Comparison of ENCODE assay signal across 16 mouse cellular contexts in genomic region chr10:35714266-35714665, GRCm38 (mm10).
"Had no signal": no experiment of that assay in that cellular context is flagged by ENCODE, and none has a peak within 500 bp of the region (broad histone marks: within the 10 kb centered on the region; RNA-seq: fewer than 3 reads in every experiment).

No protein-coding gene starts in this region.

- H3K36me3 ChIP-seq: kidney, embryonic 15.5 days; liver, embryonic 13.5 days; lung, embryonic 15.5 days had no signal

- H3K9me3 ChIP-seq: kidney, embryonic 15.5 days; liver, embryonic 13.5 days; lung, embryonic 15.5 days had no signal

- H3K4me3 ChIP-seq: kidney, embryonic 15.5 days; left cerebral cortex, adult 2 months; liver, embryonic 13.5 days; lung, embryonic 15.5 days had no signal

- H3K9ac ChIP-seq: kidney, embryonic 15.5 days; liver, embryonic 13.5 days; lung, embryonic 15.5 days had no signal

- H3K4me2 ChIP-seq: kidney, embryonic 15.5 days; liver, embryonic 13.5 days; lung, embryonic 15.5 days; midbrain, embryonic 11.5 days had no signal

- ATAC-seq: inflammation-experienced regulatory T-cells, adult 6 months; intestine, postnatal 0 days had no signal

- H3K27me3 ChIP-seq: kidney, embryonic 15.5 days; liver, embryonic 13.5 days; lung, embryonic 15.5 days had no signal

- DNase-seq: kidney, adult 8-10 months; kidney, postnatal 10 days; kidney, postnatal 36 days; layer of hippocampus, postnatal 36 days; liver, embryonic 13.5 days; midbrain, embryonic 14.5 days; right cerebral cortex, postnatal 4 days; spleen, adult 18-20 months; thymus, adult 18-20 months; thymus, postnatal 36 days had no signal

- H3K4me1 ChIP-seq: kidney, embryonic 15.5 days; liver, embryonic 13.5 days; lung, embryonic 15.5 days had no signal

- H3K27ac ChIP-seq: kidney, embryonic 15.5 days; left cerebral cortex, adult 2 months; liver, embryonic 13.5 days; lung, embryonic 15.5 days had no signal
